Mouse (Mus musculus): ENCODE measurements around the gene Cadps2. TPM values are rescaled to one million over a fixed set of nuclear protein-coding genes. Genes with fewer than 3 reads are reported as not detected.

Gene Cadps2
- total RNA-seq, 2 experiments from 2014 or later, result 0.15 to 0.22 TPM

- no peak for DNase-seq
- H3K4me3 ChIP-seq, result no peak overlapping the region
- intact Hi-C loops (cut with DNase I), result no loop called here
- no peak for TF ChIP-seq CTCF (IDR thresholded peaks at IDR 0.05)
- H3K27ac ChIP-seq, result no peak overlapping the region
Observed at GRCm38 (mm10) chr6:23361842-23362451, 477.3 kb downstream of the Cadps2 start.

DNA sequence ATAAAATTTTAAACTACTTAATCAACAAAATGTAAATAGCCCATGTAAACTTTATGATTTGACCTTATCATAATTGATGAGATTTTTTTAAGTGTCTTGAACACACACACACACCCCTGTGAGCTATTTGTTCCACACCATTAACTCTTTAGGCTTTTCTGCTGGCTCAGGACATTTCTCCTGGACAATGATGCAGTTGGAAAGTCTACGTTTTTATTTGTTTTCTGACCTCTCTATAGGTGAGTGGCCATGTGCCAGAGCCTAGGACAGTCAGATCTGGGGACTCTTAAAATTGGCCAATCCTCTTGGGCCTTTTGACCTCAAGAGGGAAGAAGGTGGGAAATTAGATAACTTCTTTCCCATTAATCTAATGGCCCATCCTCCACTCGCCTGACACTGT lies 478.6 kb downstream of the Cadps2 start:
- DNase-seq, result no peak
- Histone ChIP-seq H3K27ac (no peak overlapping the region), H3K4me3 (no peak overlapping the region)
- intact Hi-C loops (cut with DNase I), result no loop called here
- no peak for TF ChIP-seq CTCF (IDR thresholded peaks at IDR 0.05)

DNA sequence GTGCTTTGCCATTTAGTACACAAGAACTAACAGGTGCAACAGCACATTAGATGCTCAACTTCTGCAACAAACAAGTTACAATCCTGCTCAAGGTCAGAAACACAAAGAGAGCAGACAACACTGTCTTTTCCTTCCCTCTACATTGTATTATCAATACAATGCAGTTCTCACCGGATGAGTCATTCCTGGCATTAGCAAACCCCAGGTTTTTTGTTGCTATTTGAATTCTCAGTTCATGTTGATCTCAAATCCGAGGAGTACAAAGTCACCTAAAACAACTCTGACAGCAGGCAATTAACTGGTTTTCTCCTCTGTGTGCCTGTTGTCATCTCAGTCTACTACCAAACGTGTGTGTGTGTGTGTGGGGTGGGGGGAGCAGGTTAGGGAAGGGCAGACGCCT lies 483.1 kb downstream of the Cadps2 start:
- intact Hi-C loops (cut with DNase I), result no loop called here
- no peak for TF ChIP-seq CTCF (IDR thresholded peaks at IDR 0.05)
- no peak overlapping the region for H3K27ac ChIP-seq
- no peak overlapping the region for H3K4me3 ChIP-seq
- DNase-seq, result no peak

- peak; percentile 13 for DNase-seq
- intact Hi-C loops (cut with DNase I), result no loop called here
- Histone ChIP-seq H3K27ac (no peak overlapping the region), H3K4me3 (no peak overlapping the region)
- no peak for TF ChIP-seq CTCF (IDR thresholded peaks at IDR 0.05)
Observed at GRCm38 (mm10) chr6:23353480-23353879, 485.7 kb downstream of the Cadps2 start.

DNA sequence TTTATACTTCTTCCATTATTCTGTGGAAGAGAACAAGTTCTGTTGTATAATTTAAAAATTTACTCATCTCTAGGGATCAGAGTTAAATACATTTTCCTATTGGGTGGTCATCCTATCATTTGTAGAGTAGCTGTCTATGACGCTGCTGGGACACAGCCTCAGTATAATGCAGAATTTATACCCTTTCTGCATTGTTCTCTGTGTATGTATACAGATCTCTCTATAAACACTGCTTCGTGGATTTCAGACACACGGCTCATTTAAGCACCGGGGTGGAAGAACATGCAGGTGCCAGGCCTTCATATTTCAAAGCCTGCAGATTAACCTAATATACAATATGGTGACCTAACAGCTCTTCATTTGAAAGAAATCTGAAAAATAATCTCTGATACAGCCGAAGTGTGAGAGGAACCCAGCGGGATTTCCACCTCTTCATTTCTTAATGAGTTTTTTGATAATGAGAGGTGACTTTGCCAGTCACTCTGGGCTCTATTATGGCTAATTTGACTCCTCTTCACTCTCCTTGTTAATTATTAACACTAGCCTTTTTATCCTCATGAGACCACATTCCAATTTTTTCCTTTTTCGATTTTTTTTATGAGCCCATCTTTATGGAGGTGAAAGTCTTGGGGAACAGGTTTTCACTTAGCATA lies 501.7 kb downstream of the Cadps2 start:
- intact Hi-C loops (cut with DNase I), result no loop called here
- no peak for DNase-seq
- TF ChIP-seq CTCF (IDR thresholded peaks at IDR 0.05), result no peak
- H3K27ac ChIP-seq, result no peak overlapping the region
- no peak overlapping the region for H3K4me3 ChIP-seq

DNA sequence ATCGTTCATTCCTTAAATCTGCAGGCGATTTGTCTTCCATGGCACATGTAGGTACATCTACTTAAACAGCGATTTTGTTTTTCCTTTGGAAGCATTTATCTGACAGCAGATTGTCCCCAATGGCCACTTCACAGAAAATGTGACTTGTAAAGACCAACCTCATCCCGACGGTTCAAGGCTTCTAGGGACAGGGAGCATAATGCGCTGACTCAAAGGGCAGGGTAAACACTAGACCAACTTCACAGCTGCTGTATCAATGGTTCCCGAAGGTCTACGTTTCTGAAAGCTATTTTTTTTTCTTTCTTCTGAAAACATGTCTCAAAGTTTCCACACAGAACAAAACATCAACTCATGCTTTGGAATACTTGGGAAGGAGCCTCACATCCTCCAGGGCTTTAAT lies 524.3 kb downstream of the Cadps2 start:
- H3K27ac ChIP-seq, result no peak overlapping the region
- intact Hi-C loops (cut with DNase I), result no loop called here
- TF ChIP-seq CTCF (IDR thresholded peaks at IDR 0.05), result no peak
- DNase-seq, result no peak
- no peak overlapping the region for H3K4me3 ChIP-seq

- no peak for DNase-seq
- Histone ChIP-seq H3K4me3 (no peak overlapping the region), H3K27ac (no peak overlapping the region)
- intact Hi-C loops (cut with DNase I), result no loop called here
- TF ChIP-seq CTCF (IDR thresholded peaks at IDR 0.05), result no peak
Observed at GRCm38 (mm10) chr6:23314291-23314690, 524.9 kb downstream of the Cadps2 start.

- no peak overlapping the region for H3K27ac ChIP-seq
- TF ChIP-seq CTCF (IDR thresholded peaks at IDR 0.05), result no peak
- no peak overlapping the region for H3K4me3 ChIP-seq
Observed at GRCm38 (mm10) chr6:23306046-23306445, 533.2 kb downstream of the Cadps2 start.

DNA sequence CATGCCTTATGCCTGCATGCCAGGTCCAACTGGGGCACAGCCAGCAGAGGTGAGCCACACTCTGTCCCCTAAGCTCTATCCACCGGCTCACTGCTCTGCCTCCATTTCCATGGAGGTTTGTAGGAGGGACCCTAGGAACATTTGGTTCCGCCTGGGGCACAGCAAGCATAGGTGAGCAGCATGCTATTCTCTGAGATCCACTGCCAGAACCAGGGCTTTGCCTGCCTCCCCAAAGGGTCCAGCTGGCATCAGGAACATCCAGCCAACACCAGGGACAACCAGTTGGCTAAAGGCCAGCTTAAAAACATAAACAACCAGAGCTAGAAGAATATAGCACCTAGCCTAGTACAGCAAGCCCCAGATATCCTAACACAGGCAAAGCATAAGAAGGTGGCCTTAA lies 540.6 kb downstream of the Cadps2 start:
- no peak for TF ChIP-seq CTCF (IDR thresholded peaks at IDR 0.05)
- no peak for DNase-seq
- Histone ChIP-seq H3K27ac (no peak overlapping the region), H3K4me3 (no peak overlapping the region)
- intact Hi-C loops (cut with DNase I), result no loop called here

More at GRCm38 (mm10) chr6:23306046-23306445, 533.2 kb downstream of the Cadps2 start:
- DNase-seq, result no peak
- intact Hi-C loops (cut with DNase I), result no loop called here

GRCm38 (mm10) chr6:23294685-23295084 lies 544.5 kb downstream of the Cadps2 start:
- no peak for TF ChIP-seq CTCF (IDR thresholded peaks at IDR 0.05)
- H3K4me3 ChIP-seq, result no peak overlapping the region
- DNase-seq, result no peak
- H3K27ac ChIP-seq, result no peak overlapping the region
- intact Hi-C loops (cut with DNase I), result no loop called here

- no peak for TF ChIP-seq CTCF (IDR thresholded peaks at IDR 0.05)
- Histone ChIP-seq H3K27ac (no peak overlapping the region), H3K4me3 (no peak overlapping the region)
- DNase-seq, result no peak
- intact Hi-C loops (cut with DNase I), result no loop called here
Observed at GRCm38 (mm10) chr6:23288752-23289151, 550.5 kb downstream of the Cadps2 start.

DNA sequence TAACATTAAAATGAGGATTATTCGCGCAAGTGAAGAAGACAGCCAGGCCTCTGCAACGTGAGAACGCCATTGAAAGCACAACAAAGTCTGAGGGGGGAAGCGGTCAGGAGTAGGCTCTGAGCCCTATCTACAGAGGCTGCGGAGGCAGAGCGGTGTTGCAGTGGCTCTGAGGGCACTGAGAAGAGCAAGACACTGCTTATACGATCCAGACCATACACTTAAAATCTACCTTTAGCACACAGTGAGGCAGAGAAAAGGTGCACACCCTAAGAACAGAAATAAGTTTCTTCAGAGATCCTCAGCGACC lies 557.8 kb downstream of the Cadps2 start:
- TF ChIP-seq CTCF (IDR thresholded peaks at IDR 0.05), result no peak
- intact Hi-C loops (cut with DNase I), result no loop called here
- Histone ChIP-seq H3K4me3 (no peak overlapping the region), H3K27ac (no peak overlapping the region)
- DNase-seq, result no peak

GRCm38 (mm10) chr6:23280811-23281513 lies 558.3 kb downstream of the Cadps2 start:
- no peak for TF ChIP-seq CTCF (IDR thresholded peaks at IDR 0.05)
- no peak for DNase-seq
- Histone ChIP-seq H3K4me3 (no peak overlapping the region), H3K27ac (no peak overlapping the region)
- intact Hi-C loops (cut with DNase I), result no loop called here

- Histone ChIP-seq H3K27ac (no peak overlapping the region), H3K4me3 (no peak overlapping the region)
- intact Hi-C loops (cut with DNase I), result no loop called here
- TF ChIP-seq CTCF (IDR thresholded peaks at IDR 0.05), result no peak
- DNase-seq, result no peak
Observed at GRCm38 (mm10) chr6:23273483-23273882, 565.7 kb downstream of the Cadps2 start.

Measured in gastrocnemius, adult 2 months (tissue).